Mouse (Mus musculus): ENCODE data around the gene Il4i1.

DNA sequence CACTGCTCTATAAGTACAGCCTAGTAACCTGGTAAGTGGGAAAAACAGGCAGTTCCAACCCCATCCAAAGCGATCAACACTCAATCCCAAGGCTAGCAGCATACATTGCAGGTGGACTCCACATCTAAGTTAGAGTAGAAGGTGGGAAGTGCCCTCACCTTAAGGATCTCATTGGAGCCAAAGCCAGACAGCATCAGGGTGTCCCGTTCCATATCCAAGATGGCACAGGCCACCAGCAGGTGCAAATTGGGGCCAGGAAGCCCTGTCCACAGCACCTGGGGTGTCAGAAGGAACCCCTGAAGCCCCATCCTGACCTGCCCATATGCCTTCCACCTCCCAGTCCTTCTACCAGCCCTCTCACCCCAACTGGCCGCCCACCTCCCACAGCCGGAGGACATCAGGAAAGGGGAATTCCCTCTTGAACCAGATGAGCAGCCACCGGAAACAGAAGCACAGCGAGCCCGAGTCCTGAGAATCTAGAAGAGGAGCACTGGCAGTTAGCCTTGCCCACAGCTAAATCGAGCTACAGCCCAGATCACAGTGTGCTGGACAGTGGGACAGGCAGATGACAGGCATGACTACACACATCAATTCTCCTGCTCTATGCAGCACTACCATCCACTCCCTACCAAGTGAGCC, 25.8 kb downstream of the Il4i1 start:
- no peak for TF ChIP-seq POLR2A (IDR thresholded peaks at IDR 0.05; ENCODE audit: low read depth, low read length)
- TF ChIP-seq CTCF (conservative IDR thresholded peaks at IDR 0.05; ENCODE audit: insufficient read depth, insufficient read length, low read depth, low read length), result no peak
